Mouse (Mus musculus): ENCODE measurements around the gene Uvssa.

DNA sequence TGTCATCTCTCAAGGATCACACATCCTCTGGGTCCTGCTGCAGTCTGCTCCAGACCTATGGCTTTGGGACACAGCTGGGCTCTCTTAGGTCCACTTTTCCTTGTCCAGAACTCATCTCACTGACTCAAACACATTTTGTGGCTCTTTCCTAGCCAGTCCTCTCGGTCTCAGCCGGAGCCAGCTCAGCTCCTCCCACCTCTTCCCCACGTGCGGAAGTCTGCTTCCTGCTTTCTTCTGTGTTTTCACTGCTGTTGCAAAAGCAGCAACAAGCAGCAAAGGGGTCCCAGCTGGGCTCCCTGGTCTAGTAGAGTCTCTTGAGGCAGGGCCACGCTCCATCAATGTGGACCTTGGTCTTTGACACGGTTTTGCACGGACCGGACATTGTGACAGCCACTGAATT is 77.4 kb downstream of the Uvssa start:
- TF ChIP-seq POLR2A (IDR thresholded peaks at IDR 0.05; ENCODE audit: insufficient read length, low read depth): no peak
- TF ChIP-seq MYOG (IDR thresholded peaks at IDR 0.05; ENCODE audit: control insufficient read depth in 1 of 3, insufficient read depth in 1 of 3, insufficient read length in 2 of 3, low read depth in 2 of 3): no peak
- no peak for TF ChIP-seq POLR2AphosphoS2 (IDR thresholded peaks at IDR 0.05; ENCODE audit: insufficient read length, low read depth)
- no peak for TF ChIP-seq E2F4 (IDR thresholded peaks at IDR 0.05; ENCODE audit: insufficient read depth)
- no peak for TF ChIP-seq MAX (IDR thresholded peaks at IDR 0.05; ENCODE audit: low read depth)
- TF ChIP-seq TCF12 (IDR thresholded peaks at IDR 0.05; ENCODE audit: insufficient read depth, poor library complexity, severe bottlenecking): no peak
- no peak for TF ChIP-seq REST (IDR thresholded peaks at IDR 0.05; ENCODE audit: insufficient read depth, insufficient read length)
- TF ChIP-seq USF1 (IDR thresholded peaks at IDR 0.05; ENCODE audit: low read depth): no peak
- TF ChIP-seq TCF3 (IDR thresholded peaks at IDR 0.05; ENCODE audit: insufficient read length, low read depth): no peak

All from myocyte (in vitro differentiated cells).